Mouse (Mus musculus) urinary bladder, postnatal 10 days (tissue): Measurements from ENCODE around the gene Olfr1255.

Experiments
- DNase-seq: peaks from one replicate; pipeline ENCODE4 v3.0.0; 2022; ENCODE audit warnings: low spot score

Olfr1255 gene

GRCm38 (mm10) chr2:89811751-89812150, at the start of gene Olfr1255:
Olfr1255 (plus strand) TSS chr2:89812051.
- DNase-seq: no peak

- DNase-seq: no peak
These were observed 18.3 kb upstream of the Olfr1255 start, which contains the start of gene Olfr1254 for GRCm38 (mm10) chr2:89793519-89793918. Olfr1254 (minus strand) TSS chr2:89793619.

GRCm38 (mm10) chr2:89799583-89799982, 12.3 kb upstream of the Olfr1255 start:
- DNase-seq: no peak

- no peak for DNase-seq
These were observed 1.1 kb upstream of the Olfr1255 start for GRCm38 (mm10) chr2:89810751-89811150.

- DNase-seq: no peak
These were observed 8.4 kb downstream of the Olfr1255 start for GRCm38 (mm10) chr2:89820216-89820615.

GRCm38 (mm10) chr2:89841455-89841854, 29.6 kb downstream of the Olfr1255 start, which contains the start of gene Olfr1256:
Olfr1256 (minus strand) TSS chr2:89841555.
- no peak for DNase-seq

GRCm38 (mm10) chr2:89848105-89848504, 36.3 kb downstream of the Olfr1255 start, which contains the start of gene Olfr48:
Olfr48 (minus strand) TSS chr2:89848205.
- no peak for DNase-seq

- no peak for DNase-seq
These were observed 37.4 kb downstream of the Olfr1255 start for GRCm38 (mm10) chr2:89849230-89849629.
